Mouse (Mus musculus) CH12.LX (cell line): ENCODE measurements around the gene Ifna6. TPM values are rescaled to one million over a fixed set of nuclear protein-coding genes. Genes with fewer than 3 reads are reported as not detected.

Source experiments
- DNase-seq: peaks from one replicate; pipeline ENCODE4 v3.0.0-alpha.2; 2013; ENCODE audit errors: extremely low read depth
- H3K27ac ChIP-seq: 2 replicates; pipeline ENCODE4 v1.5.1; 2012; ENCODE audit warnings: low read depth, mild to moderate bottlenecking, control low read depth, moderate library complexity; ENCODE audit not compliant: insufficient read depth
- H3K27me3 ChIP-seq: replicated peaks from 2 replicates; pipeline ENCODE3; 2012; ENCODE audit warnings: inconsistent platforms
- H3K36me3 ChIP-seq, 2 experiments: replicated peaks in 1 of 2; 2 replicates each; pipeline versions ENCODE3 to v1.6.1; 2012; ENCODE audit warnings: inconsistent platforms in 1 of 2, low read length in 1 of 2, mild to moderate bottlenecking in 1 of 2, mixed read lengths in 1 of 2, moderate library complexity in 1 of 2; ENCODE audit not compliant: control insufficient read depth in 1 of 2, insufficient read depth in 1 of 2
- H3K4me1 ChIP-seq, 2 experiments: 2 replicates each; pipeline ENCODE4 v1.6.1; 2012; ENCODE audit warnings: inconsistent platforms in 1 of 2, moderate library complexity in 1 of 2; ENCODE audit not compliant: insufficient read depth in 2 of 2, control insufficient read depth in 1 of 2
- H3K4me2 ChIP-seq: 2 replicates; pipeline ENCODE4 v1.6.1; 2012; ENCODE audit warnings: low read depth, mild to moderate bottlenecking, control low read depth; ENCODE audit not compliant: poor library complexity, insufficient read depth, severe bottlenecking
- H3K4me3 ChIP-seq, 3 experiments: fragments of 150-350 bp in 1 of 3; sonication (generic) in 1 of 3; replicated peaks in 1 of 3; 2 replicates each; pipeline versions ENCODE3 to v1.5.1; 2011 to 2012; ENCODE audit warnings: low read depth in 2 of 3, low read length in 2 of 3, mild to moderate bottlenecking in 2 of 3, moderate library complexity in 2 of 3, control low read depth in 1 of 3, improper control_type of control experiment in 1 of 3, inconsistent platforms in 1 of 3, mixed read lengths in 1 of 3; ENCODE audit not compliant: poor library complexity in 1 of 3
- H3K79me2 ChIP-seq: replicated peaks from 2 replicates; pipeline ENCODE4 v1.6.1; 2012; ENCODE audit warnings: mild to moderate bottlenecking, moderate library complexity; ENCODE audit not compliant: control insufficient read depth, poor library complexity, insufficient read depth, severe bottlenecking; ENCODE audit errors: extremely low read depth
- H3K9ac ChIP-seq: 2 replicates; pipeline ENCODE4 v1.6.1; 2012; ENCODE audit warnings: low read depth, mild to moderate bottlenecking, control low read depth, moderate library complexity; ENCODE audit not compliant: insufficient read depth
- H3K9me3 ChIP-seq: replicated peaks from 2 replicates; pipeline ENCODE3; 2012; ENCODE audit warnings: low read length, inconsistent platforms, mixed read lengths
- BHLHE40 ChIP-seq: IDR thresholded peaks from 2 replicates; pipeline ENCODE4 v1.6.1; 2011; ENCODE audit warnings: mild to moderate bottlenecking, low read depth, low read length, improper control_type of control experiment
- CHD1 ChIP-seq: IDR thresholded peaks from 2 replicates; pipeline ENCODE4 v1.6.1; 2012; ENCODE audit warnings: low read depth, low read length, improper control_type of control experiment, inconsistent platforms
- CHD2 ChIP-seq: IDR thresholded peaks from 2 replicates; pipeline ENCODE4 v1.6.1; 2011; ENCODE audit warnings: low read length, improper control_type of control experiment
- CTCF ChIP-seq, 2 experiments: IDR thresholded peaks in 1 of 2; conservative IDR thresholded peaks in 1 of 2; 2 replicates each; pipeline ENCODE4 v1.5.1; 2011 to 2012; ENCODE audit warnings: low read depth in 2 of 2, low read length in 2 of 2, improper control_type of control experiment in 1 of 2, inconsistent platforms in 1 of 2, mild to moderate bottlenecking in 1 of 2, moderate library complexity in 1 of 2
- ELF1 ChIP-seq: IDR thresholded peaks from 2 replicates; pipeline ENCODE4 v1.6.1; 2014; ENCODE audit warnings: low read depth, mild to moderate bottlenecking, inconsistent platforms, low read length, improper control_type of control experiment
- ETS1 ChIP-seq: conservative IDR thresholded peaks from 2 replicates; pipeline ENCODE4 v1.6.1; 2012; ENCODE audit warnings: low read depth, mild to moderate bottlenecking, inconsistent platforms, low read length, improper control_type of control experiment, moderate library complexity
- GABPA ChIP-seq: IDR thresholded peaks from 2 replicates; pipeline ENCODE4 v1.6.1; 2012; ENCODE audit warnings: low read depth, low read length, improper control_type of control experiment, inconsistent platforms; ENCODE audit not compliant: insufficient replicate concordance
- IRF4 ChIP-seq: IDR thresholded peaks from 2 replicates; pipeline ENCODE4 v1.6.1; 2014; ENCODE audit warnings: low read depth, mild to moderate bottlenecking, inconsistent platforms, low read length, improper control_type of control experiment
- JUND ChIP-seq: conservative IDR thresholded peaks from 2 replicates; pipeline ENCODE4 v1.6.1; 2011; ENCODE audit warnings: low read depth, low read length, improper control_type of control experiment
- MAZ ChIP-seq: IDR thresholded peaks from 2 replicates; pipeline ENCODE4 v1.6.1; 2012; ENCODE audit warnings: low read depth, mild to moderate bottlenecking, inconsistent platforms, low read length, improper control_type of control experiment, moderate library complexity
- MYC ChIP-seq: IDR thresholded peaks from 2 replicates; pipeline ENCODE4 v1.6.1; 2011; ENCODE audit warnings: low read depth, mild to moderate bottlenecking, improper control_type of control experiment, low read length
- NRF1 ChIP-seq: IDR thresholded peaks from 2 replicates; pipeline ENCODE4 v1.6.1; 2014; ENCODE audit warnings: low read depth, mild to moderate bottlenecking, inconsistent platforms, low read length, improper control_type of control experiment, moderate library complexity
- RAD21 ChIP-seq: IDR thresholded peaks from 2 replicates; pipeline ENCODE4 v1.6.1; 2011; ENCODE audit warnings: low read depth, mild to moderate bottlenecking, low read length, improper control_type of control experiment, moderate library complexity
- SIN3A ChIP-seq: IDR thresholded peaks from 2 replicates; pipeline ENCODE4 v1.6.1; 2012; ENCODE audit warnings: low read length, improper control_type of control experiment, inconsistent platforms
- SMC3 ChIP-seq: IDR thresholded peaks from 2 replicates; pipeline ENCODE4 v1.6.1; 2011; ENCODE audit warnings: low read depth, low read length, improper control_type of control experiment
- TBP ChIP-seq: conservative IDR thresholded peaks from 2 replicates; pipeline ENCODE4 v1.6.1; 2011; ENCODE audit warnings: low read depth, low read length, improper control_type of control experiment
- ZC3H11A ChIP-seq: IDR thresholded peaks from 2 replicates; pipeline ENCODE4 v1.6.1; 2012; ENCODE audit warnings: low read depth, mild to moderate bottlenecking, inconsistent platforms, low read length, improper control_type of control experiment
- ZNF384 ChIP-seq: IDR thresholded peaks from 2 replicates; pipeline ENCODE4 v1.6.1; 2012; ENCODE audit warnings: low read depth, low read length, improper control_type of control experiment, inconsistent platforms
- dilution Hi-C: fragments of 300-500 bp; cut with MboI; formaldehyde crosslinking; loops from 2 replicates; pipeline ENCODE4 v1.14.3; 2020; ENCODE audit warnings: low sequenced_read_pairs; ENCODE audit not compliant: extremely low pct_unique_long_range_greater_than_20kb, extremely low pct_ligation_motif_present
- in situ Hi-C: fragments of 300-500 bp; cut with MboI; formaldehyde crosslinking; loops from 3 replicates; pipeline ENCODE4 v1.14.3; 2019; ENCODE audit warnings: low sequenced_read_pairs, low pct_ligation_motif_present, low pct_unique_long_range_greater_than_20kb, mixed read lengths
- polyA plus RNA-seq: library from polyadenylated mRNA; unstranded; fragments of >175 nt; gene quantifications from 2 replicates; pipeline ENCODE4 v1.2.1, GENCODE M21; 2012; ENCODE audit warnings: low read depth; ENCODE audit not compliant: insufficient read length
- total RNA-seq, 2 experiments: library from RNA; depleted of rRNA; stranded (reverse); fragments of 300-350 nt in 1 of 2; fragments of >200 nt in 1 of 2; gene quantifications; 2 replicates each; pipeline ENCODE4 v1.2.3; 2012 to 2014

The Ifna6 gene
- total and polyA plus RNA-seq, 3 experiments: not detected

GRCm38 (mm10) chr4:88872691-88873090 lies 45.5 kb downstream of the Ifna6 start:
- Histone ChIP-seq H3K4me2 (0 out of 2 replicates have a peak overlapping the region, but pooled peaks have one; percentile 66), H3K4me1 (peaks cover 25 to 59% of the 10 kb centered on the region in 2 experiments), H3K9me3 (peaks cover 2% of the 10 kb centered on the region), H3K36me3 (no peaks in the 10 kb centered on the region), H3K27ac (no peak overlapping the region), H3K9ac (0 out of 2 replicates have a peak overlapping the region, but pooled peaks have one; percentile 39), H3K4me3 (no peak overlapping the region), H3K27me3 (peaks cover 6% of the 10 kb centered on the region), H3K79me2 (no peaks in the 10 kb centered on the region)
- DNase-seq: peak; percentile 78
- dilution Hi-C loops: no loop called here
- peak; percentile 35; the same call in 1 of the 2 replicates for TF ChIP-seq JUND
- no peak for TF ChIP-seq CHD1
- no peak for TF ChIP-seq ZNF384
- no peak for TF ChIP-seq CHD2
- peak; percentile 84 for TF ChIP-seq SMC3
- TF ChIP-seq TBP: no peak
- peak; percentile 92 for TF ChIP-seq RAD21
- 0 out of 2 replicates have a peak, but pooled peaks have one; percentile 32 for TF ChIP-seq MYC
- peak; percentile 92 for TF ChIP-seq ZC3H11A
- peak; percentile 43 to 81 for TF ChIP-seq CTCF (conservative IDR thresholded peaks at IDR 0.05 in 1 of 2, IDR thresholded peaks at IDR 0.05 in 1 of 2; ENCODE audit: low read depth in 2 of 2, low read length in 2 of 2)
- TF ChIP-seq, all 38 proteins: peak for 6
- in situ Hi-C loops: loop anchor here (5.0 kb wide), 2 partner anchors 65 to 655 kb away; no protein-coding TSS in a partner anchor

GRCm38 (mm10) chr4:88875435-88876095 lies 48.3 kb downstream of the Ifna6 start:
- Histone ChIP-seq H3K27me3 (peaks cover 6% of the 10 kb centered on the region), H3K36me3 (no peaks in the 10 kb centered on the region), H3K9me3 (peaks cover 10% of the 10 kb centered on the region), H3K27ac (no peak overlapping the region), H3K4me2 (peak overlapping the region; percentile 4; the same call in 1 of the 2 replicates), H3K79me2 (no peaks in the 10 kb centered on the region), H3K9ac (no peak overlapping the region), H3K4me3 (no peak overlapping the region), H3K4me1 (peaks cover 25 to 44% of the 10 kb centered on the region in 2 experiments)
- TF ChIP-seq CHD2 (0 out of 2 replicates have a peak, but pooled peaks have one; percentile 41), IRF4 (peak; percentile 85; the same call in 1 of the 2 replicates), ZNF384 (no peak), GABPA (no peak), ETS1 (peak; percentile 8; the same call in 1 of the 2 replicates), NRF1 (no peak), BHLHE40 (peak; percentile 47; the same call in 1 of the 2 replicates), CHD1 (no peak), TBP (no peak), JUND (no peak; the same call in 1 of the 2 replicates), SIN3A (peak; percentile 61), ELF1 (no peak), MAZ (0 out of 2 replicates have a peak, but pooled peaks have one; percentile 55)
- dilution Hi-C loops: no loop called here
- peak; percentile 48 for DNase-seq
- in situ Hi-C loops: loop anchor here (25.0 kb wide), 1 partner anchor 812 kb away; the partner anchor contains the start of gene Dmrta1
